Mouse (Mus musculus): Measurements from ENCODE around the gene Gpr3. TPM values are rescaled to one million over a fixed set of nuclear protein-coding genes. Genes with fewer than 3 reads are reported as not detected.

Gene Gpr3
- total RNA-seq (2021) = not detected
- long read RNA-seq, experiment 1 = 0 reads
- long read RNA-seq, experiment 2 = 0 reads

GRCm38 (mm10) chr4:133211751-133212561 lies at the start of gene Gpr3, which contains the start of gene Cd164l2:
Gene Gpr3 (minus strand): TSS chr4:133212536.
Gene Cd164l2 (plus strand): TSS chr4:133212131.
- no peak for DNase-seq

DNA sequence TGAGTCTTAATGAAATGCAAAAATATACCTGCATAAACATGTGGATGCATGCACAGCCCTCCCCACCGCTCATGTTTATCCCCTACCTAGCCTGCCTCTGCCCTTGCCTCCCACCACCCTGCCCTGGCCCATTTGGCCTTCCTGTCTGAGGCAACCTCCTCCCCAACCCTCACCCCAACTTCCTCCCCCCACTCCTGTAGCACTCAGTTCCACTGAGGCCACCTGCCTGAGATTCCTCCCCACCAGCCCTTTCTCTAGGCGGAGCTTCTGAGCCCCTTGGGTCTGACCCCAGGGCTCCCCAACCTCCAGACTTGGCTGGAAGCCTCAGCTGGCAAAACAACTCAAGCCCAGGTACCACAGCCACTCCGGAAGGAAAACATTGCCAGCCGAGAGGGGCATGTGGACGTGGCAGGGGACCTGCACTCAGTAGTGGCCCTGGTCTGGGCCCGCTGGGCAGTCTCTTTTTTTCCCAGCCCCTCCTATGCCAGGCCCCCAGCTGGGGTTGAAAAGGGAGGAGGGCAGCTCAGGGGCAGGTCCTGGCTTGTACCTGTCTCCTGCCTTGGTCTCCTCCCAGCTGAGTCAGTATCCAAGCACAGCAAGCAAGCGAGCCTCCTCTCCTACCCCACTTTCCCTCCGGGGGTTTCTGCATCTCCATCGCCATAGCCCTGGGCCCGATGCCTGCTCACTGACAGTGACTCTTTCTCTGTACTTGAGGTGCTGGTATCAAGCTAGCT lies 49.5 kb upstream of the Gpr3 start:
- DNase-seq = no peak

DNA sequence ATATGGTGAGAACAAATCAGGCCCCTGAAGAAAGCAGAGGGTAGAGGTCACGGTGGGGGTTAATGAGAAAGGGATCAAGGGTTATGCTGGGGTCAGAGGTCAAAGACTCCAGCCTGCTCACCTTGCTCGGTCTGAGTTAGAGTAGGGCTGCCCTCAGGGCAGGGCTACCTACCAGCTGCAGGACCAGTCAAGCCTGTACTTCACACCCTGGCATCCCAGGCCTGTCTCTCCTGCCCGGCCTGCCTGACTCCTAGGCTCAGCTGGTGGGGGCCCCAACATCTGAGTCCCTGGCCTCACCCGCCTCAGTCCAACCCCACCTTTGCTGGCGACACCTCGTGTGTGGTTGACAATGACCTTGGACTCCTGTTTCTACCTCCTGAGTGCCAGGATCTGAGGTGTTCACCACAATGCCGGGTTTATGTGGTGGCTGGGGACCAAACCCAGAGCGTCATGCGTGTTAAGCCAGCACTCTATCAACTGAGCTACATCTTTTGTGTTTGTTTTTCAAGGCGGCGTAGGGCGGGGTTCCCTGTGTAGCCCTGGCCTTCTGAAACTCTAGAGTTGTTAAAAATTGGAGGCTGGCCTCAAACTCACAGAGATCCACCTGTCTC lies 45.6 kb upstream of the Gpr3 start:
- DNase-seq = no peak

GRCm38 (mm10) chr4:133257230-133257629 lies 44.9 kb upstream of the Gpr3 start:
- DNase-seq = no peak

GRCm38 (mm10) chr4:133256820-133257219 lies 44.5 kb upstream of the Gpr3 start:
- no peak for DNase-seq

DNA sequence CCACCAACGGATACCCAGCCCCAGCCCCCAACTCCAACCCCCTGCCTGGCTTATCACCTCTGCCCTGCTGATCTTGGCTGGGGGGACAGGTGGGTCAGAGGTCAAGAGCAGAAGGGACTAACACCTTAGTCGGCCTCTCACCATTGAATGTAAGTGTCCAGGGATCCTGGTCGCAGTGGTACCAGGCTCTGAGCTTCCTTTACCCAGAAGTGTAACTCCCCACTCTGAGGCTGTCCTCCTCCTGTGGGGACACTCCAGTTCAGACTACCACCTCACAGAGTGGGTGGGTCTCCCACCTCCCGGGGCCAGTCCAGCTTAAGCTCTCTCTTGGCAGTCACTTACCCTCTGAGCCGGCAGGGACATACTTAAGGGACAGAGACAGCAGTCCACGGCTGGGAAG lies 43.1 kb upstream of the Gpr3 start:
- DNase-seq = no peak

DNA sequence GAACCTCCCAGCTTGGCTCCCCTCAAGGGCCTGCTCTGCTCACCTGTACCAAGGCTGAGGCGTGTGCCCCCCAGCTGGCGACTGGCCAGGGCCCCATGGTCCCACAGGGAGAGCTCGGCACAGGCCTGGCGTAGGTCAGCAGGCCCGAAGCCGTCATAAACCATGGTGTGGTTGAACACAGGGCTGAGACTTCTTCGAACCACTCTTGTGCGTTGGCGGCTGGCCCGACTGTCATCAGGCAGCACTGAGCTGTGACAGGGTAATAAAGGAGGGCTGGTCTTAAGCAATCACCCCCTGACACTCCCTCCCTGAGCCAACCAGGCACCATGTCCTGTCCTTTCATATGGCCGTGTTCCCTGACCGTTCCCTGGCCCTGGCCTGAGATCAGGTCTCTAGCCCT lies 41.1 kb upstream of the Gpr3 start:
- DNase-seq = no peak

- no peak for DNase-seq
Observed at GRCm38 (mm10) chr4:133252089-133252488, 39.8 kb upstream of the Gpr3 start.

- no peak for DNase-seq
Observed at GRCm38 (mm10) chr4:133251214-133251613, 38.9 kb upstream of the Gpr3 start.

DNA sequence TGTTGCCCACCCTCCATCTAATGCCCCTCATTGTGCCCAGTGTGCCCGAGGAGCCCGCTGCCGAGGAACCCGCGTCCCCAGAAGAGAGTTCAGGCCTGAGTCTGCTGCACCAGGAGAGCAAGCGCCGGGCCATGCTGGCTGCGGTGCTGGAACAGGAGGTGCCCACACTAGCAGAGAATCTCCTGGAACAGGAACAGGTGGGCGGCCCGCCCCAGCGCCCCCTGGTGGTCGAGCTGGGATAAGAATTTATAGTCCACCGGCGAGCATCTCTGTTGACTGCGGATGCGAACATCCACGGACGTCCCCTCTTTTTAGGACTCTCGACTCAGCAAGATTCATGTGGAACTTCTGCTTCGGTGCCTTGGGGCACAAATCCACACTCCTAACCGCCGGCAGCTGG lies 38.3 kb upstream of the Gpr3 start:
- peak; percentile 83 to 90 for DNase-seq

- no peak for DNase-seq
Observed at GRCm38 (mm10) chr4:133247806-133248449, 35.6 kb upstream of the Gpr3 start.

- peak; percentile 64 to 81 for DNase-seq
Observed at GRCm38 (mm10) chr4:133247072-133247471, 34.7 kb upstream of the Gpr3 start.

DNA sequence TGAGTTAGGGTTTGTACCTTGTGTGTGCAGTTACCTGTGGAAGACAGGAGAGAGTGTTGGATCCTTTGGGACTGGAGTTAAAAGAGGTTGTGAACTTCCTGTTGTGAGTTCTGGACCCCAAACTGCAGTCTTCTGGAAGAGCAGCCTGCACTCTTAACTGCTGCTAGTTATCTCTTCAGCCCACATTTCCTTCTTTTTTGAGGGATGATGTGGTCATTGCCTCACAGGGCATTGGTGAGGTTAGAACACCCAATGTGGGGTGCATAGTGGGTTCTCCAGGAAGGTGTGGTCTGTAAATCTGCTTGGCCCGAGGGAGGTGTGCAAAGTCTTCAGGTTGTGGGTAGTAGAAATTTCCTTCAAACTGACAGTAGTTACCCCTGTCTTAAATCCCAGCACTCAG lies 32.0 kb upstream of the Gpr3 start:
- DNase-seq = no peak

GRCm38 (mm10) chr4:133243538-133243937 lies 31.2 kb upstream of the Gpr3 start:
- DNase-seq = no peak

- no peak for DNase-seq
Observed at GRCm38 (mm10) chr4:133242710-133243109, 30.4 kb upstream of the Gpr3 start.

- no peak for DNase-seq
Observed at GRCm38 (mm10) chr4:133241910-133242309, 29.6 kb upstream of the Gpr3 start.

- DNase-seq = peak; percentile 96 to 98
Observed at GRCm38 (mm10) chr4:133240934-133241908, 28.9 kb upstream of the Gpr3 start.

DNA sequence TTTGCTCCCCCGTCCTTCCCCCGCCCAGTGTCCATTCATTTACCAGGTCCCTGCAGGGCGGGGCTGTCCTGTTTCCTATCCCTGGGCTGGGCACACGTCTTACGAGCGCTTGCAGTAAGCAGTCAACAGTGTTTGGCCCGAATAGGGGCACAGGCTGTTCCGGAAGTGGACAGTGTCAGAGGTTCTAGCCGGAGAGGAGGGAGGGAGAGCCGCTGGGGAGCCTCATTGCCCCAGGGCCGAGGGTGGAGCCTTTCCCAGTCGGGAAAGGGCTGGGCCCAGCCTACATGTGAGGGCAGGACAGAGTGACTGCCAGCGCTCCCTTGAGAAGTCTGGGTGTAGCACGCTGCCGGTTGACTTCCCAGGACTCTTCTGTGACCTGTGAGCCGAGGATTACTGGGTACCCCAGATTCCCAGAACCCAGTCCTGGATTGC lies 28.2 kb upstream of the Gpr3 start, which contains the start of gene Map3k6:
TSS of gene Map3k6 (plus strand) at position 329 of the 432 bp plus-strand sequence.
- DNase-seq = peak; percentile 94 to 98

GRCm38 (mm10) chr4:133237911-133238310 lies 25.6 kb upstream of the Gpr3 start:
- no peak for DNase-seq

GRCm38 (mm10) chr4:133235415-133235814 lies 23.1 kb upstream of the Gpr3 start:
- no peak for DNase-seq

GRCm38 (mm10) chr4:133234771-133235170 lies 22.4 kb upstream of the Gpr3 start:
- no peak for DNase-seq
